Mouse (Mus musculus): ENCODE results near the gene Hnf4a.

Hnf4a gene

DNA sequence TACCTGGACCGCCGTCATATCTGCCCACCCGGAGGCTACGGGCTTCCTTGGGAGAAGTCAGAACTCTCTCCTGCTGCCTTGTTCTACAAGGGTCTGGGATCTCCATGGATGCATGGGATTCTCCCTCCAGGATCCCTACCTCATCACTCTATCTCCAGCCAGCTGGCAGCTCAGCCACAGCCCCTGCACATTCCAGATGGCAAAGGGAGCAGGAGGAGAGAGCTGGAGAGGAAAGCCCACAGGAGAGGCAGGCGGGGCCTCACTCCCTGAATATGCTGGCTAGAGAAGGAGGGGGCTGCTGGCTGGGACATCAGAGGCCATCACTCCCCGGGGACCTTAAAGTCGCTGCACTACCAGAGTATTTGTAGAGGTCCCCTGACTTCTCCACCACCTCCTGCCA lies 15.3 kb upstream of the Hnf4a start:
- no peak for DNase-seq (ENCODE audit: inconsistent ontology term)

DNA sequence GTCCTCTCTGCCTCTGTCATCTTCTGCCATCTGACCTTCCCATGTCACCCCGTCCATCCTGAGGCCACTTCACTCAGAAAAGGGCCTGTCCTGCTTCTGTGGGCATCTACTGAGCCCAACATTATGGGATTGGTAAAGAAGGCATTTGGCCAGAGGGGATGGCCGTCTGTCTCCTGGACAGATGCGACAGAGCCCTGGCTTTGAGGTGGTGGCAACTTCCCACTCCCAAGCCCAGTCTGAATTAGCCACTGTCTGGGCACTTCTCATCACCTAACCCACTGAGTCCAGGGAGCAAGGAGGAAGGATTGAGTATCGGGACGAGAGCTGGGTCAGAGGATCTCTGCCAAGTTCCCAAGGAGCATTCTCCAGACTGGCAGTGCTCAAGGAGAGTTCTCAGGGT lies 14.6 kb upstream of the Hnf4a start, which contains the start of gene R3hdml:
R3hdml (plus strand) TSS at position 301 of the 400 bp plus-strand sequence.
- no peak for DNase-seq (ENCODE audit: inconsistent ontology term)

DNA sequence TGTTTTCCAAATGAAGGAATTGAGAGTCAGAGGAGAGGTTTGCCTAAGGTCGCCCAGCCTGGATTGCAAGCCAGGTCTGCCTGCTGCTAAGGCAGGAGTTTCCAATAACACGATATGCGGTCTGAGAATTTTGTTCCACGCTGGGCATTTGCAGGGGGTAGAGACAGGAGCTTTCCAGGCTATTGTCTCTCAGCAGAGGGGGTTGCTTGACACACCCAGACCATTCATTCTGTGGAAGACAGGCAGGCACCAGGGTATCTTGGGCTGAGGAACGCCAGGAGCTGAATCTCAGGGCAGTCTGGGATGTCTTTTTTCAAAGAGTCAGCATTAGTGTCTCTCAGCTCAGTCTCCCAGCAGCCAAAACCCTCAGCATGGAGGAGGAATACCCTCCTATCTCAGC lies 13.6 kb upstream of the Hnf4a start:
- DNase-seq (ENCODE audit: inconsistent ontology term), result no peak

DNA sequence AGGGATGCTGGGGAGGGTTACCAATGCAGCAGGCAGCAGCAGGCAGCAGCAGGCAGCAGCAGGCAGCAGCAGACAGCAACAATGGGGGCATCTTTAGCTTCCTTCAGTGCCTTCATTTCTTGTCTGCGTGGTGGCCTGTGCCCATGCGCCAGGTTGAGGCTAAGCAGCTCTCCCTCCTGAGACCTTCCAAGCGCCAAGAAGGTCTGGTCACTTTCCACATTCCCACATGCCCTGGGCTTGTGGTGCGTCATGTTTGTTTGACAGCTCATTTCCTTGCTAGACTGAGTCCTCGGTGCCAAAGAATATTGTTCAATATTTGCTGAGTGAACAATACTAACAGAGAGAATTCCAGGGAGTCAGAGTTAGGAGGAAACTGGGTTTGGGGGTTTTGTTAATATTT lies 12.6 kb upstream of the Hnf4a start:
- peak; percentile 50 for DNase-seq (ENCODE audit: inconsistent ontology term)

DNA sequence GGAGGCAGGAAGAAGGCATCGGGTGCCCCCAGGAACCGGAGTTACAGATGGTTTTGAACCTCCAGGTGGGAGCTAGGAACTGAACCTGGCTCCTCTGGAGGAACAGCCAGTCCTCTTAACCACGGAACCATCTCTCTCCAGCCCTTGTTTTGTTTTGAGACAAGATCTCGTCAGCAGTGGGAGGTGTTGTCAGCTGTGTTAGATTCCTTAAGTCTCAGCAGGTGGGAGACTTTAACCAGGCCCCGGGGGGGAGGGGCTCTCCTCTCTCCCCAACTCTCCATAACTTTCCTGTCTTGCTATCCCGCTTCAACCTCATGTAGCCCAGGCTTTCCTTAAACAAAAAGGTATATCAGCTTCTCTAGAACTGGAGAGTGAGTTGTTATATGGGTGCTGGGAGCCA lies 12.2 kb upstream of the Hnf4a start:
- DNase-seq (ENCODE audit: inconsistent ontology term), result no peak

DNA sequence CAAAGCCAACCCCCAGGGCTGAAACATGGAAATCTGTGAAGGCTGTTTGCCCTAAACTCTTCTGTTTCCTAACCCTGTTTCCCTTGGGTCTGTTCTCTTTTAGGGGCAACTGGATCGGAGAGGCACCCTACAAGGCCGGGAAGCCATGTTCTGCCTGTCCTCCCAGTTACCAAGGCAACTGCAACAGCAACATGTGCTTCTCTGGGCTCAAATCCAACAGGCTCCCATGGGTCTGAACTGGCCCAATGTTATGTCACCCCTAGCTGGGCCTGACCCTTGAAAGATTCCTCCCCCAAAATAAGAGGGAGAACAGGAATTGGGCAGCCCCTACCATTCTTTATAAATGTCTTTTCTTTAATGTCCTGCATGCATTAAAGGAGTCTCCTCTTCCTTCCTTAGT lies 4.4 kb upstream of the Hnf4a start:
- DNase-seq (ENCODE audit: inconsistent ontology term), result no peak

DNA sequence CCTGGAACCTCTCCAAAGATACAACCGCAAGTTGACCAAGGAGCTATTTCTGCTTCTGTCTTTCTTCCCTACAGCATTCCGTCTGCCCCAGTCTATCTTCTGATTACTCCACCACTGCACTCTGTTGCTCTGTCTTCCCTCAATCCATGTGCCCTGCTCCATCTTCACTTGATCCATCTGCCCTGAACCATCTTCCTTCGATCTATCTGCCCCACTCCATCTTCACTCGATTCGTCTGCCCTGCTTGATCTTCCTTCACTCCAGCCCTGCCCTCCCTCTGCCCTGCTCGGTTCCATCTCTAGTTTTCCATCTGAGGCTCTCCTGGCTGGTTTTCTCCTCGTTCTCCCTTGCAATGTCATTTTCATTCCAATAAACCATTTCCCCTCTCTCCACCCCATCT lies 3.4 kb upstream of the Hnf4a start:
- no peak for DNase-seq (ENCODE audit: inconsistent ontology term)

DNA sequence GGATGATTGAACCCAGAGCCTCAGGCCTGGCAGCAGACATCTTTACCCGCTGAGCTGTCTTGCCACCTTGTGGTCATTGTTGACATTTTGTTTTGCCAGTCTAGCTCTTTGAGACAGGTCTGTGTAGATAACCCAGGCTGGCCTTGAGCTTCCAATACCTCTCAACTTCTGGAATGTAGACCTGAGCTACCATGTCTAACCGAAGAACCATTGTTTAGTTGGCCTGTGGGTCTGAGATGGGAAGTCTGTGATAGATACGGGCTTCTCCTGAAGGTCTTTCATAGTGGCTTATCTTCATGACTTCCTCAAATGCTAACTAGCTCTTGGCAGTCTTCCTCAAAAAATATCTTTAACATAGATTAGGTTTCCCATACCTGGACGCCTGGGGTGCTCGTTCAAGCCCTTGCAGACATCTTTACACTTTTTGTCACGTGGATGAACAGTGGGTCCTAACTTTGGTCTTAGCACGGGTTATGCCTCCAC lies 19.2 kb downstream of the Hnf4a start:
- no peak for DNase-seq (ENCODE audit: inconsistent ontology term)

DNA sequence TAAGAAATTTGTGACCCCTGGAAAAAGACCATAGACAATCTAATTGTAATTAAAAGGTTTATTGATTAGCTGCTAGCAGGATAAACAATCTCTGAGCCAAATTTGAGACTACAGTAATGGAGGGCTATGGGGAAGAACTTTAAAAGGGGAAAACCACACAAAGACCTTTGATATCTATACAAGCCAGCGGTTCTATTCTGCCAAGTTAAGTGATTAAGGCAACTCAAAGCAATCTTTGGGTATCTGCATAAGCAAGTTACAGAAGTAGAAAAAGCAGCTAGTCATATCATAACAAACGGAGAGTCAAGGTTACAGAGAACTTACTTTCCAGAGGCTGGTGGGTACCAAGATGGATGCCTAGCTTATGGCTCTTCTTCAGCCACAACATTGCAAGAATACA lies 20.9 kb downstream of the Hnf4a start:
- DNase-seq (ENCODE audit: inconsistent ontology term), result no peak

DNA sequence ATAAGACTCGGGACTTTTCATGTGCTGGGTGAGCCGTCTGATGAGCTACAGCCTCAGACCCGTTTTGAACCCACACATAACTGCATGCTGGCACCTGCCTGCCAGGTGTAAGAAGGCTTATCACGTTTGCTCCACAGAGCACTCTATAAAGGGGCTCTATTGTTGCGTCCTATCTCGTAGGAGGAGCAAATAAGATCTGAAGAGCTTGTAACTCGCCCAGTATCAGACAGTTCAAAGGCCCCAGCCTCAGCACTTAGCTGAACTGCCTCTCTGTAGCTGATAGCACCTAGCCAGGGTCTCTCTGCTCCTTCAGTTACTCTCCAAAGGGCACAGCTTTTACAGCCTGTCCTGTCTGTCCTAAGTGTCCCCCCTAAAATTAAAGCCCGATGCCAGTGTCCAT lies 23.8 kb downstream of the Hnf4a start:
- no peak for DNase-seq (ENCODE audit: inconsistent ontology term)

DNA sequence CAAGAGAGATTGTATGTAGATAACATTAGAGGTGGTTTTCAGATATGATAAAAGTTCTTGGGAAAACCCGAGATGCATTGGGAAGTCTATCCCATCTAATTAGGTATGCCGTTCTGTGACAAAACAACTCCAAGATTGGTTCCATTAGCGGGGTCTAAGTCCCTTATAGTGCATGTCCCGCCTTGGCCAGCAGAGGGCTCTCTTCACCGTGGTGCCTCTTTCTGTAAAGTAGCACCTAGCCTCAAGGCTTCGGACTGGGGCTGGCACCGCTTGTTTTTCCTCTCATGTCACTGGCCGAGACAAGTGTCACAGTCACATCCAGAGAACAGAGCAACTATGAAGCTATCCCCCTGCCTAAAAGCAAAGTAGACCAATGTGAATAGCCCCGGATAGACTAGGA lies 25.3 kb downstream of the Hnf4a start:
- peak; percentile 57 for DNase-seq (ENCODE audit: inconsistent ontology term)

DNA sequence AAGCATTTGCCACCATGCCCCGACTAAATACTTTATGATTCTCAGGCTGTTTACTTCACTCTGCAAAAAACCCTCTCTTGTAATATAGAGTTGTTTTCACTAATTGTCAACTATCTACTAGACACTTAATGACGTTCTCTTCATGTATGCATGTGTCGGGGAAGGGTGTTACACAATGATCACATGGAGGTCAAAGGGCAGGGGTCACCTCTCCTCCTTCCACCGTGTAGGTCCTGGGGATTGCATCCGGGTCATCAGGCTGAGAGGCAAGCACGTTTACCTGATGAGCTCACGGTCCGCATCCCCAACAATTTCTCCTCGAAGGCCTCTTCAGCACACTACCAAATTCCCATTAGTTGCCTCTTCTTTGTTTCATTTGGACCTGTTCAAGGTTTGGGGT lies 26.6 kb downstream of the Hnf4a start:
- DNase-seq (ENCODE audit: inconsistent ontology term), result no peak

DNA sequence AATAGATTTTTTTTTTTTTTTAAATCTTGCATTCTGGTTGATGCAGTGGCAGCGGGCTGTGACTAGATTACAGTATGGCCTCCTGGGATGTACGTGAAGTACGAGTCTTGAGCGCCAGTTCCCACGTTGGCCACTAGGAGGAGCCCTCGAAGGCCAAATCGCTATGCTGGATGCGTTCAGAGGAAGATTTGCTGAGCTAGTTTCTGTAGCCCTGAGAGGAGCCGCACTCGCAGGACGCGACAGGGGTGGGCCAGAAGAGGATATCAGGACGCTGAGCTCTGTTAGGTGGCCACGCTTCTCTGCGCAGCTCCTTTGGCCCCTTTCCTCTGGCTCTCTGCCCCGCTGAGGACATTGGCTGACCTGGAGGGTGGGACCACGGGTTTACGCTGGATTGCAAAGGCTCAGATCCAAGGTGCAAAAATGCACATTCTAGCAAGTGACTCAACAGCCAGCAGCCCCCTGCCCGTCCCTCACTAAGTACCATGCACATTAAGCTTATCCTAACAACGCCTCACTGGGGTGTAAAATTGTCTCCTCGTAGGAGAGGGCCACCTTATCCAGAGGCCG lies 28.4 kb downstream of the Hnf4a start:
- peak; percentile 74 for DNase-seq (ENCODE audit: inconsistent ontology term)

DNA sequence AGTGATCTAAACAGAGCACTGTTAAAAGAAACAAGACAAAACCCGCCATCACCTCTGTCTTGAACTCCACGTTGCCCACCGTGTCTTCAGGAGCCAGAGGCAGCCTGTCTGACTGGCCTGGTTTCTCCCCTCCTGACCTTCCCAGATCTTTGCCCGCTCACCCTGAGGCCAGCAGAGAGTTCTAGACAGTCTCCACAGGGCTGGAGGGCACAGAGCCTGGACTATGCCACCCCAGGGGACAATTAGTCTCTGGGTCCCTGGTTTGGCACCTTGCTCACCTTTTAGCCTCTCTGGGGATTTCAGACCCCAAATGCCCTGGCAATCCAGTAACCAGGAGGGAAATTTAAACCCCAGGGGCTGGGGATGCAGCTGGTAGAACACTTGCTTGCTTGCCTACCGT lies 30.8 kb downstream of the Hnf4a start:
- no peak for DNase-seq (ENCODE audit: inconsistent ontology term)

DNA sequence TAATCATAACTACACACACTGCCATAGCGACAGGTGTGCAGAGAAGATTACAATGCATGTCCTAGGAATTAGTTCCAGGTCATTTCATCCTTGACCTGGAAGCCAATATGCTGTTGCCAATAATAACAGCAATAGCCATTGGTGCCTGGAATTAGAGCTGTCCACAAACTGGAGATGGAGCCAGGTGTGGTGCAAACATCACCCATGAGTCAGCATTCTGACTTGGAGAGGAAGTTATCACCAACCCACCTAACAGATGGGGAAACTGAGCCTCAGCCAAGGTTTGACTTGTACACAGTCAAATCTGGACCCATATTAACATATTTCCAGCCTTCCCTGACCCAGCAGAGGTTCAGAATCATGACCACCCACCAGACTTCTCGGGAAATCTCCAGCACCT lies 31.8 kb downstream of the Hnf4a start:
- DNase-seq (ENCODE audit: inconsistent ontology term), result no peak

DNA sequence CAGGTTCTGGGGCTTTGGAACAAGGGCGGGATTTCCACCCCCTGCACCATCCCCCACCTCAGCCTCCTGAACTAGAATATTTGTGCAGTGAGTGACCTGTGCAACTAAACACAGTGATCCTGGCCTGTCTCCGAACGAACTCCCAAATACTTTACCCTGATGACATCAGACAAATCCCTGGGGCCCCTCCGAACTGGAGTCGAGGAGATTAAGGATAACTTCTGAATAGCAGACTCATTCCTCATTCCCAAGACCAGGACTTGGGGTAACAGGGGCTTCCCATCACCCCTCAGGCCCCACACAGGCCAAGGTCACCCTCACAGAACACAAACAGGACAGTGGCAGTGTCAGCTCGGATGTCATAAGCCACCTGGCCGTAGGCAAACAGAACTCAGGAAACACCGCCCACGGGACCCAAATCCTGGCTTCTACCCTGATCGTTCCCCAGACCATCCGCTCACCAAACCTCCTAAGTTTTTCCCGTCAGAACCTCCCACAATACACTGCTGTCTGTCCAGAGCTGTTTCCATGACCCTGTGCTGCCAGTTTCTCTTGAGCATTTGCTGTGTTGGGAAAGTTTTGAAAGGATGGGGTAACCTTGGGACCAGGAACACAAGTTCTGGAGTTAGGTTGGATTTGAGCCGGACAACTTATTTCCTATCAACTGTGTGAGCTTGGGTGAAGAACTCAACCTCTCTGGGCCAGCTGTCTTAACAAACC lies 32.9 kb downstream of the Hnf4a start:
- DNase-seq (ENCODE audit: inconsistent ontology term), result no peak

DNA sequence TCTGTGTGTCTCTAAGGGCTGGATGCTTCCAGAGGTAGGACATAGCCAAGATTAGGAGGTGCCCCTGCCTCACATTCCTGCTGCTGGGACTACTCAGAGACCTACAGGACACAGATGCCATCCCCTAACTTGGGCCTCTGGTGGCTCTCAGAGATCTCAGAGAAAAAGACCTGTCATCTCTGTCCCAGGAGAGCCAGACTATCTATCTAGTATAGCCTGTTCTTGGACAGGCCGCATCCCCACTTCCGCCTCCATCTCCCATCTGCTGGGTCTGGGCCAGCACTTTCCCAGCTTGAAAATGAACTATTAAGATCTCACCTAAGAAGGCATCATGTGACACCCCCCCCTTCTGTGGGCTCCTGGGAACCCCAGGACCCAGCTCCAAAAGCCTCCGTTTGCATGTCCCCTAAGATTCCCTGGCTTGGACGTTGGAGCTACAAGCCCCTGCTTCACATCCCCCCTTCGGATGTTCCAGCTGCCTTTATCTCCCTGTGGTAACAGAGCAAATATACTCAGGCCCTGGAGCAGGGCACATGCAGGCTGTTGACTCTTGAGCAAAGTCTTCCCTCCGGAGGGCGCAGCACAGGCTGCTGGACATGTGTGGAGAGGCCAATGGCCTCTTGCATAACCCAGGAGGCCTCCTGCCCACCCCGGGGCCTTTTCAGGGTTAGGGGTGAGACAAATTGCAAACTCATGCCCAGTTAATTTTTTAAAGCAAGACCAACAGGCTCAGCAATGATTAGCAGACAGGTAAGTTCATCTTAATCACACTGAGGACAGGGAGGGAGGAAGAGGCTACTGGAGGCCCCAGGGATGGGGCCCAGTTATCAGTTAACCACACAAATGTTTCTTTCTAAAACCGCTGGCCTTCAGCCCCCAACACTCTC lies 33.9 kb downstream of the Hnf4a start:
- no peak for DNase-seq (ENCODE audit: inconsistent ontology term)

DNA sequence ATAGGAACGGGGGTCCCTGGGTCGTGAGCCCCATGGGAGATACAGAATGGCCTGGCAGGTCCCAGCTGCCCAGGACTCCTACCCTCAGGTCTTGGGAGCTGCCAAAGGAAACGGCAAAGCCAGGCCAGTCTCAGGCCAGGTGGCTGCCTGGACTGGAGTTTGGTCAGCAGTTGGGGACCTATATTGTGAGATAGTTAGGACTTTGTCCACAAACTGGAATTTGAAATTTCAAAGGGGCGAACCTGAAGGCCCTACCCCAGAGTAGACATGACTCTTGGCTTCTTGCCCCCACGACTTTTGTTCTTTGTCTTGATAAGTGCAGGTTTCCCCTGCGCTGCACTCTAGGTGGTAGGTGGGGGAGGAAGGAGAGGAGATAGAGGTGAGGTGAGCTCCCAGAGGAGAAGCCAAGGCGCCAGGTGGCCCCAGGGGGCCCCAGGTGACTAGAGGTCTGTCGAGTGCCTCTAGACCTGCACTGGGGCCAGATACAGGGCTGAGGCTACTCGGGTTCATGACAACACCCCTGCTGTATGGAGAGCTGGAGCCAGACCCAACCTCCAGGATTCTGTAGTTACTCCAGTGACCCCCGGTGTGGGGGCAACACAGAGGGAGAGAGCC lies 35.1 kb downstream of the Hnf4a start:
- DNase-seq (ENCODE audit: inconsistent ontology term), result no peak

DNA sequence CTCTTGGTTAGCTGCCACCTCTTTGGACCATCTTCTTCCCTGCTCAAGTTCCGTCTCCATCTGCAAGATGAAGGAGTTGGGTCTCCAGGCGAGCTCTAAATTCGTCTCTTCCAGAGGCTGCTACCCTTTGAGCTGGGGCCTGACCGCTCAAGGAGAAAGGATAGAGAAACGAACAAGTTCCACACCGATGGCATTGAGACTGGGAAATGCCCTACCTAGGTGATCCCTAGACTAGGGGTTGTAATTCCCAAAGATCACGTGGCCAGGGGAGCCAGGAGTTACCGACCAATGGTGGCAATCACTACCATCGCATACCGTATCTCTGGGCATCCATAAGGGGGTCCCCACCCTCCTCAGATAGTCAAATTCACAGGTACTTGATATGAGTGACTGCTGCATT lies 36.1 kb downstream of the Hnf4a start:
- no peak for DNase-seq (ENCODE audit: inconsistent ontology term)

DNA sequence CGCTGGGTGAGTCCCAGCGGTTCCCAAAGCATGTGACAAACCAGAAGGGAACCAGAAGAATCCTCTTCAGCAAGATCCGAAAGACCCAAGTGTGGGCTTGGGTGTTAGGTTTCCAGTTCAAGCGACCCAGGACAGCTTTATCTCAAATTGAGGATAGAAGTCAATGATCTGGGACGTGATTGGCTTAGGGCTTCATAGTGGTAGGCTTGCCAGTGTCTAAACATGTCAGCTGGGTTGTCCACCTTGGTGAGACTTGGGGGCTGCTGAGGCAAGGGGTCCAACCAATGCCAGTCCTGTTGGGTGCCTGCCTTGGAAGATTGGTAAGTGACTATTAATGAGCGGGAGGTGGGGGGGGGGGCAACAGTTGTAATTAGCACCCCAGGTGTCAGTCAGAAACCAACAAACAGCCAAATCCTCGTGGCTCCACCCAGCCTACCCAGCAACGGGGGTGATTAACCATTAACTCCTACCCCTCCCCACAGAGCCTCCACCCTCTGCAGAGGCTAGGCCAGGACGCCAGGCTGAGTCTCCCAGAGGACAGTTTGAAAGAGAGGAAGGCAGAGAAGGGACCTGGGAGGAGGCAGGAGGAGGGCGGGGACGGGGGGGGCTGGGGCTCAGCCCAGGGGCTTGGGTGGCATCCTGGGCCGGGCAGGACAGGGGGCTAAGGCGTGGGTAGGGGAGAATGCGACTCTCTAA lies 40.2 kb downstream of the Hnf4a start:
- DNase-seq (ENCODE audit: inconsistent ontology term), result no peak

DNA sequence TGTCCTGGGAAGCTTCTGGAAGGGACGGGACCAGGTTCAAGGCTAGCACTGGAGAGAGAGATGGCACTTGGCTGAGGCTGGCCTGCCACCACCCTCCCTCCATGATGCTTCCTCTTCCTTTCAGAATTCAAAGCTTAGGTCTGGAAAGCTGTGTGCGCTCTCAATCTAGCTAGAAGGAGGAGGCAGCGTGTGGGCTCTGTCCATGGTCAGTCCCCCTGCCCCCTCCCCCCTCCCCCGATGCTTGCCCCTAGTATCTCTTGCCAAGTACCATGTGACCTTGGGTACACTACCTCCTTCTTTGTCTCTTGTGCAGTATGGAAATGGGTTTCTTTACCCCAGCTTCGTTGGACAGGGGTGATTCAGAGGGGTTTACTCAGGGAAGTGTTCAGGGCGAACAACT lies 42.2 kb downstream of the Hnf4a start:
- DNase-seq (ENCODE audit: inconsistent ontology term), result no peak

DNA sequence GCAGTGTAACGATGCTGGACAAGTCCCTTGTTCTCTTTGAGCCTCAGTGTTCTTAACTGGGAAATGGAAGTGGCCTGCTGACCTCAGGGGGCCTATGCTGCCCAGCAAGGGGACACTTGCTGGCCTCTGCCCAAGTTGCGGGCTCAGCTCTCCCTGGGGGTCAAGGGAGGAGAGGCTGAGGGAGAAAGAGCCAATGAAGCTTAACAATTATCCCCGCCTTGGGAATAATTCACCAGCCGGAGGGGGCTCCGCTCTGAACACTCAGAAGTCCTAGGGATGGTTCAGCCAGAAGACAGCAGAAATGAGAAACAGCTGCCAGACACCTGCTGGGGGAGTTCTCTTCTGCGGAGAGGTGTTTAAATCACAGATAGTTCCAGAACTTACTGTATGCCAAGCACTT lies 43.2 kb downstream of the Hnf4a start:
- DNase-seq (ENCODE audit: inconsistent ontology term), result no peak
